Mouse (Mus musculus): ENCODE data around the gene Urah. TPM values are rescaled to one million over a fixed set of nuclear protein-coding genes. Genes with fewer than 3 reads are reported as not detected.
A peak's percentile ranks its signal among the peaks of the same experiment; 100 is the strongest.

Gene Urah
- total RNA-seq, 2 experiments from 2014 or later: 0.70 TPM; not detected in 1

DNA sequence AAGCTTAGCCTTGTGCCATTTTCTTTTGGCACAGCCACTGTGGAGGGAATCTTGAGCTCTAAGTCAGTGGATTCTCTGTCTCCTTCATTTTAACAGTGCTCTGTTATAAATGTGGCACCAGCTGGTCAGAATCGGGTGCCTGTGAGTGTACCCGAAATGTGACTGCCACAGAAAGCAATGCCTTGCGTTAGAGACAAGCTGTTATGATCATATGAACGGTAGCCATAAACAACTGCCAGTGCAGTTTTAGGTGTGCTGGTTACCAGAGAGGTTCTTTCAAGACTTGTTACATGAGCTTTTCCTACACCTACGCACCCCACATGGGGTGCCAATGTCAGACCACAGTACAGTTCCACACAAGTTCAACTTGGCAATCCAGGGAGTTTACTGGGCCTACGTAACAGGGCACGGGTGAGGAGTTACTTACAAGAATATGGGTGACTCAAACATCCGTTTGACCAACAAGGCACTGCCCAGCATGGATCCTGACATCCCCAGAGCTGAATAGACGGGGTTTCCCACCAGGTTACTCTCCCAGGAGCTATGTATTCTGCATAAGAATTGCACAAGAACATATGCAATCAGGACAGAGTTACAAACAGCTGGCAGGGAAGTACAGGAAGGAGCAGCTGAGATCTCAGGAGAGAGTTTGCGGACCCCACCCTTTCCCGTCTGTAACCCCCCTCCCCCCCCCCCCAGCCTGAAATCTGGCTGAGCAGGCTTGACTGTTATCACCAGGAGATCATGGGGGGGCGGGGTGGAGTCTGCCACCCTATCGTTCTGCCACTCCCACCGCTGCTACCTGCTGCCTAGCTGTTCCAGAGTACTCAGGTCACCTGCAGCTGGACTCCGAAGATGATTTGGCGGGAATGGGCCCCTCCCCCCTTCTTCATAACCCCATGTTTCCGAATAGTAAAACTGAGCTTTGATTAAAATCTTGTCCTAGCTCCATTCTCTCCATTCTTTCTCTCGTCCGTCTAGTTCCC is 6.2 kb downstream of the Urah start:
- no peak for DNase-seq

DNA sequence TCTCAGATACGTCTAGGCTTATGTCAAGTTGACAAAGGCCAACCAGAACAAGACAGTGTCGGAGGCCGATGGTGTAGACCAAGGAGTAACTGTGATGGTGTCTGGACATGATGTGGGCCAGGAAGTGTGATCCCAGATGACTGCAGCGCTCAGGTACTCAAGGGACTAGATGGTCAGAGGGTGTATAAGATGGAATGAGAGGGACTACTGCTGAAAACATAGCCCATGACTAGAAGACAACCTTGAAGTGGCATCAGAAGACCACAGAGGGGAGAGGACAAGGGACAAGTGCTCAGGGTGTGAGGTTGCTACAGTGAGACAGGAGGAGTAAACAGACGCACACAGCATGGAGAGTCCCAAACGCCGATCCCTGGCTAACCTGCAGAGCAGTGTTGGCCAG is 9.0 kb downstream of the Urah start:
- no peak for DNase-seq

DNA sequence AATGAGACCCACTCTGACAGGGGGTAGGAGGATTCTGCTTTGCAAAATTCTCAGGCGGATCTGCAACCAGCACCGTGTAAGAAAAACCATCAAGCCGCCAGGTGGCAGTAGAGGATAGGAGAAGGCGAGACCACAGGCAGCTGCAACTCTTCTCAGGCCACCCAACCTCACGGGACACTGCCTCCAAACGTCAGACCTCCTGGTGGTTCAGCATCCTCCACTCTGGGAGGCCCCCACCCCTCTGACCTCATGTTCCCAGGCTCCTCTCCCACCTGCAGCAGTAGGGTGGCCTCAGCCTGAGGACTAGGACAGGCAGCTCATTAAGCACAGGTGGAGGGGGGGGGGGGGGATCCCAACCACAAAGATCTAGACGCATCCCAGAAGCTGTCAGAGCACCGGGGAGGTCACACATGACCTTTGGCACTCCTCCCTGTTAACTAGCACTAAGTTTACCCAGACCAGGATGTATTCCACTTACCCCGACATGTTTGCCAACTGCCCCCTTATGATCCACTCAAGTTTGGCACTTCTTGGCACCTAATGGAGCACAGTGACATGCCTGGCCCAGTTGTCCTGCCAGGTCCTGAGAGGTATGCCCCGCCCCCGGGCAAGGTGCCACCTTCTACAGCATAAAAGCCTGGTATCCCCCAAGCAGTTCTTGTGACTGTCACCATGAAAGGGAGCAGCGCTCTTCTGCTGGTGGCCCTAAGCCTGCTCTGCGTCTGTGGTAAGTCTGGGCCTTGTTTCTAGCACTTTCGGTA is 10.3 kb downstream of the Urah start, which contains the start of gene Scgb1c1:
Gene Scgb1c1 (plus strand): TSS at position 643 of the 761 bp plus-strand sequence.
- peak; percentile 93 to 94 for DNase-seq

DNA sequence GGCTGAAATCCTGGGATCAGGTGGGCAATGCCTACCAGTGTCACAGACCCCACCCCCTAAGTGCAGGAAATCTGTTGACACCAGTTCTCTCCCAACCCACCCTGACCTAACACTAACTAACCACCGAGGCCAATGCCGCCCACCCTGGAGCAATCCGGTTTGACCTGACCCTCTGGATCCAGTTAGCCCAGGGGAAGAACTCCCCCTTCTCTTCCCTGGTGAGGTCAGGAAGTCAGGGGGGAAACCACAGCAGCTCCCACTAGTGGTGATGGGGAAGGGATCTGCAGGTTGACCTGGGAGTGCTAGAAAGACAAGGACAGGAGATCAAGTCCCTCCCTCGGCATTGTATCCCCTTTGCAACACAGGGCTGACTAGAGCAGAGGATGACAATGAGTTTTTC is 10.9 kb downstream of the Urah start:
- DNase-seq: no peak

DNA sequence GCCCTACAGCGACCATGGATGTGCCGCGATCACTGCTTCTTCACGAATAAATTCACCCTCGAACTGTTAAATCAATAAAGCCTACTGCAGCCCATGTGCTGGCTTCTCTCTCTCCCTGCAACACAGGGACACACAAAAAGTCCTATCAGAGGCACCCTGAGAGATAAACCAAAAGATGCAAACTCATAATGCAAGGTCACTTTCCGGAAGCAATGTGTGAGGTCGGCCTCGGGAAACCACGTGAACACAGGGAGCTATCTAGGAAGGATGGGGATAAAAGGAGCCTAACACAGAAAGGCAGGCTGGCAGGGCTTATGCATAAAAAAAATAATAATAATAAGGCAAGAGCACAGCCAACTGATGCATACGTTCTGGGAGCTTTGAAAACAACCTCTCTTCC is 11.9 kb downstream of the Urah start:
- peak in 1 of 2 experiments; percentile 49 for DNase-seq

DNA sequence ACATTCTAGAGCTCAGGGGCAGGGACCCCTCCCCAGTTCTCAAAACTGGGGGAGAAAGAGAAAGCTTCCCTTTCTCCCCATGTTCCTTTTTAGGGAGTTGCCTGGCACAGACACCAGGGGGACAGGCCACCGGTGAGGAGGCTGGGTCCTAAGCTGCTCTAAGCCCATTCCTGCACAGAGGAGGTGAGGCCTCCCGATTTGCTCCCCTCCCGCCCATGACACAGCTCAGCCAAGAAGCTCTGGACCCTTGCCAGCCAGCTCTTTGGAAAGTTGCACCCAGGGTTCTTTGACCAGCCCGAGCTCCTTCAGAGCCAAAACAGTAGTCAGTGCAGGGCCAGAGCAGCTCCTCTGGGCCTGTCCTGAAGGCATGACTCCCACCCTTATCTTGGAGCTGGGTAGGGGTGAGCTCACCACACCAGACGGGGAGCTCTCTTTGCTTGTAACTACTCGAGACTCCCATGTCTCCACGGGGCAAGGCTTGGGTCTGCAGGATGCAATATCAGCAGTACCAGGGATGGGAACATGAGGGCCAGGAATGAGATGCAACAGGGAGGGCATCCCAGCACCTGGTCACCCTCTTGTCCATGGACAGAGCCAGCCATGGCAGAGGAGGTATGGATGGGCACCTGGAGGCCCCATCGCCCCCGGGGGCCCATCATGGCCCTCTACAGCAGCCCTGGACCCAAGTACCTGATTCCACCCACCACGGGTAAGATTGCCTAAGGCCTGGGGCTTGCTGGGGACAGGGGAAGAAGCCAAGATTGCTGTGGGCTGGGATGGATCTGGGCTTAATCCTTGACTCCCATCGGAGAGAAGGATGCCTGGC is 13.2 kb downstream of the Urah start, which contains the start of gene Odf3:
Gene Odf3 (plus strand): TSS at position 51 of the 826 bp plus-strand sequence.
- DNase-seq: peak; percentile 88 to 89

DNA sequence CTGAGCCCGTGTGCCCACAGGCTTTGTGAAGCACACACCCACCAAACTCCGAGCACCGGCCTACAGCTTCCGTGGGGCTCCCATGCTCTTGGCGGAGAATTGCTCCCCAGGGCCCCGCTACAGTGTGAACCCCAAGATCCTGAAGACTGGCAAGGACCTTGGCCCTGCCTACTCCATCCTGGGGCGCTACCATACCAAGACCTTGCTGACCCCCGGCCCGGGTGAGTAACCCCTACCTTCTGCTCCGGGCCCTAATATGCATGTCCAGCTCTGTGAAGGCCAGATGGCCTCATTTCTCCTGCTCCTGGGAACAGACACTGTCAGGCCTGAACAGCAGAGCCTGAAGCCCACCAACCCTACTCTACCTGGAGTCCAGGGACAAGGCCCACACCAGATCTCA is 13.8 kb downstream of the Urah start:
- no peak for DNase-seq

DNA sequence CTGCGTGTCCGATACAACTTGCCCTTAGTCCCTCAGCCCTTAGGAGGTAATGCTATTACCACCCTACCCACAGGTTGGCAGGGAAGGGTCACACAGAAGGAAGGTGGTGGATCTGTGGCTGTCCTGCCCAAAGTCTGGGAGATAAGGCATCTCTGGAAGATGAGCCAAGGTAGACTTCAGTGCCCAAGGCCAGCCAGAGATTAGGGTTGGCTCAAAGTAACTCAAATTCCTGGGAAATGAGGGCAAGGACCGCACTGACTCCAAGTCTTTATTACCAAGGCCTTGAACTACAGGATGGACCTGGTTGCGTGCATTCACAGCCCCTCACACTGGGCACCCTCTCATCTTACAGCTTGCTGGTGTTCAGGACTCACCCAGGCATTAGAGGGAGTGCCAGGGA is 17.1 kb downstream of the Urah start:
- peak; percentile 47 to 48 for DNase-seq

DNA sequence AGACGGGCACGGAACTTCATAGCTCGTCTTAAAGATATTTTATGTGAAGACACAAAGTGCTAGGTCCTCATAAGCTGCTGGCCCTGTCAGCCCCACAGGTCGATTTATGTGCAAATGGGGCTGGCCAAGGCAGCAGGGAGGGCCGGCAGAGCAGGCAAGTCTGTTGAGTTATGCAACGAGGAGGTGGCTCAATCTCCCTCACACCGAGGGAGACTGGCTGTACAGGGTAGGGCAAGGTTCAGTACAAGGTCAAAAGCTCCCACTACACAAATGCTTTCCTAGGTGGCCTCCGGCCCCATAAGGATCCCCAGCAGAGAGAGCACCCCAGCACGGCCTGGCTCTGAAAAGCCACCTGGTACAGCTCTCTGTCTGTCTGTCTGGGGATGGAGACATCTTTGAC is 18.6 kb downstream of the Urah start:
- peak; percentile 61 to 71 for DNase-seq

DNA sequence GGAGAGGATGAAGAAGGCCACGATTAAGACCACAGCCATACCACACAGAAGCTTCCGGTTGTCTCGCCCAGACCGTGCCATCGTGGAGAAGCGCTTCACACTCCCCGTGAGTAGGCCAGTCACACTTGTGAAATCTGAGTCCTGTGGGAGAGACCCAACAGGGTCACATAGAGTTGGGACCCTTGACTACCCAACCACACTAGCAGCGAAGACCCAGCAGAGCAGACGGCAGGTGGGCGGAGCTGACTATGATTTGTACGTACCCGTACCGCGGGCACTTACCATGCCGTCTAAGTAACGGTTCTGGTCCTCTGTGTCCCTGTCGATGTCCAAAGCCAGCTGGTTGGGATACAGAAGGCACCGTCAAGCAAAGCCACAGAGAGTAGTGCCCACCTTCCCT is 19.7 kb downstream of the Urah start:
- no peak for DNase-seq

DNA sequence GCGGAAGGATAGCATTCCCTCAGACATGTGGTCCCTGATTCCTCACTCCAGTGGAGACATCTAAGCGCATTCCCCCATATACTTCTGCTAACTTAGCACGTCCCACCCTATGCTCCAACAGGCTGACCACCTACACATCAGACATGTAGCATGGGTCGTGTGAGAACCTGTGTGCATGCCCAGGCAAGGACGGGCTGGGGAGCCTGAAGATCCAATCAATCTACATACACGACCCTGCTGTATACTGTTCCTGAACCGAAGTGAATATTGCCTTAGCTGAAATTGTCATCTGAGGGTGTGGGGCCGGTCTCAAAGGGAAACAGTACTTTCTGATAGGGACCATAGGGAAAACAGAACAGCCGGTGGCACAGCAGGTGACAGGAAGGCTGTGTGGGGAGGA is 20.4 kb downstream of the Urah start:
- no peak for DNase-seq

DNA sequence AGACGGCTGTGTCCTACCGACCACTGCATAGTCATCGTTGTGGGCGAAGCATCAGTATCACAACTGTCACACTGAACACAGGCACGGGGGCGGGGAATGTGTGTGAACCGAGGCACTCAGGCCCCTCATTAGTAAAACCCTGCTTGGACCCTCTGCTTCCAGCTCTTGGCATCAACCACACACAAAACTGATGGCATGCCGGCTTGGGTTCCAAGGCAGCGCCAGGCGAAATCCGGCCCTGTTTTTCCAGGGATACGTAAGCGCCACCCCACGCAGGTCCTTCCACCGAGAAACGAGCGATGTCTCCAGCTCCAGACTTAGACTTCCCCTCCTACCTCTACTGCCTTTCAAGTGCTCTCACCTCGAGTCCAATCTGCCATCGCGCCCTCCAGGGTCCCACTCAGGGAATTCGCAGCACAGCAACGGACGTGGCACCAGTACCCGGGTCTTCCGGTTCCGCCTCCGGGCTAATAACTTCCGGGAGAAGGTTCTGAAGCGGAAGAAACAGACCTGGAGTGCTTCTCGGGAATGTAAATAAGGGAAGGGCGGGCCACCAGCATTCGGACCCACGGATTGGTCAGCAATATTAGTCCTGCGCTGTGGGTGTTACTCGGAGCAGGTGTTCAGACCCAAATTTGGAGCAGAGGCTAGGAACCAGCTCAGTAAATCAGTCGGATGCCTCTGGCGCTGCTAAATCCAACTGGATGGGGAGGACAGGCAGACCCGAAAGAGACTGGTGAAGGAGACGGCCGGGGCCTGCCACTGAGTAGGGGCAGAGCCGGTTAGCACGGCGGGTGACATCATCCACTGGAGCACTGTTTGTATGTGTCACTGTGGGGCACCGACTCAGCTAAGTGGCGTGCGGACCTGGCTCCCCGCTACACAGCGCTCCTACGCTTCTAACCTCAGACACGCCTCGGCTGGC is 21.3 kb downstream of the Urah start, which contains the start of gene Gm45785:
Gene Gm45785 (minus strand): TSS at position 472 of the 925 bp plus-strand sequence.
- peak; percentile 90 for DNase-seq

DNA sequence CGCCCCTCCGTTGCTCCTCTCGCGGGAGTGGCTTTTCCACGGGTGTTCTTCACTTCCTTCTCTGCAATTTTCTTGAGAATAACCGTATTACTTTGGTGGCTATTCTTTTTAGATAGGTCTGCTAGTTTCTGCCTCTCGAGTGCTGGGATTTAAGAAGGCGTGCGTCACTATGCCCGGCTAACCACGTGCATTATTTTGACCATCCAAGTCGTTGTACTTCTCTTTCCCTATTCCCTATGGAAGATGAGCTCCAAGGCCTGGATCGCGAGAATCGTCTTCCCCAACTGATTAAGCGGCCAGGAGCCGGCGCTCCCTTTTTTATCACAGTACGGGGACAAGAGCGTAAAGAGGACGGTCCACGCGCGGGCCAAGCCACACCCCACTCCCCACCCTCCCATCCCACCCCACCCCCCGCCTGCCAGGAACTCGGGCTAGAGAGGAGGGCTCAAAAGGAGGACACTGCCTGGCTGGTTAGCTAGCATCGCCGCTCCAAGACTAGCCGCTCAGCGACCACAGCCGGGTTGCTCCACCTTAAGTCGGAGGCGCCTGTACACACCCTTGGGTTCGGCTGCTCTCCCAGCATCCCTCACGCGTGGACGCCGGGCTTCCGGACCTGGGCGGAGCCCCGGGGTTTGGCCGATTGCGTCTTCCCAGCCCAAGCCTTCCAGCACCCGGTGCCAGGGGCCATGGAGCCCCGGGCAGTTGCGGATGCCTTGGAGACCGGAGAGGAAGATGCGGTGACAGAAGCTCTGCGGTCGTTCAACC is 22.1 kb downstream of the Urah start, which contains the start of gene Ric8a:
Gene Ric8a (plus strand): TSS at position 173 of the 765 bp plus-strand sequence.
- peak; percentile 95 to 96 for DNase-seq

DNA sequence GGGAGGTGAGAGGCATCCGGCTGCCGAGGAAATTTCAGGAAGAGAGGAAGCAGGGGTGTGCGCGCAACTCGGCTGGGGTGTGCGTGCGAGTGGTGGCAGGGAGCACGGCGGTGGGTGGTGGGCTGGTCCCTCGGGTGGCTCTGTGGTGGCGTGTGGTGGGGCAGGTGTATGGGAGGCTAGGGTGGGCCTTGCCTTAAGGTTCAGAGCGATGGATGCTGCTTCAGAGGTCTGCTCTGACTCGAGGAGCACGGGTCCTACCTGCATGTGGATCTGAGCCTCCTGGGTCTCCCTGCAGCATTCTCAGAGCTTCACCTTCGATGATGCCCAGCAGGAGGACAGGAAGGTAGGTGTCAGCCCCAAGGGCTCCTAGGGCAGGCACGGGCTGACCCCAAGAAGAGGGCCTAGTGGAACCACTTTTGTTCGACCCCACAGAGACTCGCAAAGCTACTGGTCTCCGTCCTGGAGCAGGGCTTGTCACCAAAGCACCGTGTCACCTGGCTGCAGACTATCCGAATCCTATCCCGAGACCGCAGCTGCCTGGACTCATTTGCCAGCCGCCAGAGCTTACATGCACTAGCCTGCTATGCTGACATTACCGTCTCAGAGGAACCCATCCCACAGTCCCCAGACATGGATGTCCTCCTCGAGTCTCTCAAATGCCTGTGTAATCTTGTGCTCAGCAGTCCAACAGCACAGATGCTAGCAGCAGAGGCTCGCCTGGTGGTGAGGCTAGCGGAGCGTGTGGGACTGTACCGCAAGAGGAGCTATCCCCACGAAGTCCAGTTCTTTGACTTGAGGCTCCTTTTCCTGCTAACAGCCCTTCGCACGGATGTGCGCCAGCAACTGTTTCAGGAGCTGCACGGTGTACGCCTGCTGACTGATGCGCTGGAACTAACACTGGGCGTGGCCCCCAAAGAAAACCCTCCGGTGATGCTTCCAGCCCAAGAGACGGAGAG is 23.0 kb downstream of the Urah start, which contains the start of gene Bet1l:
Gene Bet1l (minus strand): TSS at position 28 of the 956 bp plus-strand sequence.
- no peak for DNase-seq

DNA sequence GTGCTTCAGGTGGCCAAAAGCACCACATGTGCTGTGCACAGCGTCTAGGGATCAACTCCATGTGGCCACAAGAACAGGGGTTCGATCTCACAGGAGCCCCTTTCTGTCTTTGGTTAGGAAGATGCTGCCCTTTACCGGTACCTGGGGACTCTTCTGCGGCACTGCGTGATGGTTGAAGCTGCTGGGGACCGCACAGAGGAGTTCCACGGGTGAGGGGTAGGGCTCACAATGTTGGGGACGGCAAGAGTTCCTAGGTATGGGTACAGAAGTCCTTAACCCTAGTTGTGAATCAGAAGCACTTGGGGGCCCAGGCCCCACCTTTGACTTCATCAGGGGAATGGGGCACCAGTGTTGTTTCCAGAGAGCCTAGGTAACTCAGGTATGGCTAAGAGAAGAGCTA is 23.9 kb downstream of the Urah start:
- DNase-seq: no peak

DNA sequence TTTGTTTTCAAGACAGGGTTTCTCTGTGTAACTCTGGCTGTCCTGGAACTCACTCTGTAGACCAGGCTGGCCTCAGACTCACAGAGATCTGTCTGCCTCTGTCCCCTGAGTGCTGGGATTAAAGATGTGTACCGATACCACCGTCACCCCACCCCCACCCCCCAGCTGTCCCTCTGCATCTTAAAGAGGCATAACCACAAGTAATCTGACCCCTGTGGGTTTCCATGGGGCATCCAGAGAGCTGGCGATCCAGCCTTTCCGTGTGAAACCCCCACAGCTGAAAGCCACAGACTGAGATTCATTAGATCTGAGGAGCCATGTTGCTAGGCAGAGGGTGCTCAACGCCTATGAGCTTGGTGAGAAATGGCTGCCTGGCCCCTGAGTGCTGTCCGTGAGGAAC is 25.2 kb downstream of the Urah start:
- DNase-seq: no peak

DNA sequence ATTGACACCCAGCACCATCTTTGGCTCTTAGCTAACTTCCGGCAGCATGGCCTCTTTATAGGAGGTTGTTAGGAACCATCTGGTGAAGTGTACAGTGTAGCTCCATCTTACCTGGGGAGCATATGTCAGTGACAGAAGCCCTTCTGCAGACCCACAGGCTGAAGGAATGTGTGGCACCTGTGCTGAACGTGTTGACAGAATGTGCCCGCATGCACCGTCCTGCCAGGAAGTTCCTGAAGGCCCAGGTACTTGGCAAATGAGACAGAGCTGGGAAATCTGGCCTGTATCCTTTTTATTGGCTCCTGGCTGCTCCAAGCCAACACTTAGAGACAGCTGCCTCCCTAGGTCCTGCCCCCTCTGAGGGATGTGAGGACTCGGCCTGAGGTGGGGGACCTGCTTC is 25.9 kb downstream of the Urah start:
- DNase-seq: no peak

DNA sequence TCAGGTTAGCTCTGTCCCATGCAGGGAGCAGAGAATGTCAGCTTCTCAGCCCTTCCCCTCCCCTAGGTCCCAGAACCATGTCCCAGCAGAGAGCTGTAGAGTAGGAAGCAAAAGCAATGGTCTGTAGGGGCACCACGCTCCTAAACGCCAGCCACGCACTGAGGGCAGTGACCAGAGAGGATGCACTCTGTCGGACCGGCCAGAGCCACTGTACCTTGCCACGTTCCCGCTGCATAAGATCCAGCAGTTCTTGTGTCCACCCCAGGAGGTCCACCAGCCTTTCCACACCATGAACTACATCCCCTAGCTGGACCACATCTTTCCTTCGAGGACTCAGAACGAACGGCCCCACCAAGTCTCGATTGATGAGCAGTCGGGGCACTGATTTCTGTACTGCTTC is 29.9 kb downstream of the Urah start:
- no peak for DNase-seq

DNA sequence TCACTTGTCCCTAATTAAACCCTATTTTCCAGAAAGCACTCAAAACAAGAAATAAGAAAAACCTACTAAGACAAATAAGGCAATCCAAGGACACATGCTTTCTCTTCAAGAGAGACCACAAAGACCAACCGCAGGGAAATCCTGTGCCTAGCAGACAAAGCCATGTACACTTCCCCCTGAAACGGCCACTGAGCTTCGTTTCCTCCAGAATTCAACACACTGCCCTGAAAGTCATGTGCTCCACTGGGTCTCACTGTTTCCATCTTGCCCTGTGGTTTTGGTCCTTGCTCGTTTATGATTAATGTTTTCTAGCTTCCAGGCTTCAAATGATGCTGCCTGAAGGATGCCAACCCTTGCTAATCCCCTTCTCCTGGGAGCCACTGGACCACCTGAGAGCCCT is 39.4 kb downstream of the Urah start:
- DNase-seq: no peak
